18 mouse cellular contexts compared by ENCODE assay signal in genomic region chr6:88778047-88778688, GRCm38 (mm10). TPM values are rescaled to one million over a fixed set of nuclear protein-coding genes. Genes with fewer than 3 reads are reported as not detected.
A peak's percentile ranks its signal among the peaks of the same experiment; 100 is the strongest.
DNase-seq lines count a peak whose midpoint lies in the region; ATAC-seq and TF ChIP-seq lines count a peak whose summit lies in the region.
"Had no signal": no experiment of that assay in that cellular context is flagged by ENCODE, and none has a peak within 500 bp of the region (broad histone marks: within the 10 kb centered on the region; RNA-seq: fewer than 3 reads in every experiment).

No protein-coding gene starts in this region.

- no peak for TF ChIP-seq POLR2A in kidney, adult 2 months (IDR thresholded peaks at IDR 0.05; ENCODE audit: low read depth, low read length)

- peak; percentile 50 for DNase-seq in kidney, adult 11 months
- DNase-seq in kidney, adult 2 months, result no peak
- DNase-seq in liver, result no peak
- peak; percentile 82 for DNase-seq in Muller cell, postnatal 12 days (ENCODE audit: inconsistent ontology term)
- DNase-seq in embryonic facial prominence, embryonic 14.5 days (ENCODE audit: low spot score), result no peak
- no peak for DNase-seq in adrenal gland, postnatal 25 days
- DNase-seq: adrenal gland, postnatal 36 days; cerebellum, adult 18-20 months; cerebellum, postnatal 25 days; embryo, embryonic 11 days; gastrocnemius, postnatal 25 days; layer of hippocampus, postnatal 36 days; lung, adult 2 months; lung, postnatal 36 days; thymus, postnatal 14 days had no signal

- no peaks in the 10 kb centered on the region for H3K36me3 ChIP-seq in kidney, adult 2 months (ENCODE audit: control insufficient read depth, insufficient read depth, low read length)
- H3K36me3 ChIP-seq in liver, embryonic 15.5 days (replicated peaks), result peaks cover 27% of the 10 kb centered on the region
- H3K36me3 ChIP-seq in embryonic facial prominence, embryonic 14.5 days (ENCODE audit: control insufficient read depth, insufficient read depth, low read length), result no peaks in the 10 kb centered on the region
- H3K36me3 ChIP-seq: forebrain, embryonic 12.5 days; limb, embryonic 15.5 days had no signal

- no peaks in the 10 kb centered on the region for H3K27me3 ChIP-seq in kidney, adult 2 months (replicated peaks; ENCODE audit: control insufficient read depth, insufficient read depth, low read length)
- H3K27me3 ChIP-seq in liver, embryonic 15.5 days, result no peaks in the 10 kb centered on the region
- no peaks in the 10 kb centered on the region for H3K27me3 ChIP-seq in embryonic facial prominence, embryonic 14.5 days (replicated peaks; ENCODE audit: control insufficient read depth, insufficient read depth, low read length)
- H3K27me3 ChIP-seq: limb, embryonic 15.5 days had no signal

- H3K4me1 ChIP-seq in kidney, adult 2 months (ENCODE audit: control insufficient read depth, insufficient read depth, low read length), result 0 out of 2 replicates have a peak, but pooled peaks cover 3% of the 10 kb centered on the region
- H3K4me1 ChIP-seq in liver, embryonic 15.5 days (replicated peaks), result peaks cover 69% of the 10 kb centered on the region
- H3K4me1 ChIP-seq in embryonic facial prominence, embryonic 14.5 days (ENCODE audit: control insufficient read depth, insufficient read depth, low read length), result peaks cover 20% of the 10 kb centered on the region

- no peak overlapping the region for H3K4me2 ChIP-seq in liver, embryonic 15.5 days
- no peak overlapping the region for H3K4me2 ChIP-seq in embryonic facial prominence, embryonic 14.5 days (ENCODE audit: low read depth, low read length)
- H3K4me2 ChIP-seq: forebrain, embryonic 12.5 days; limb, embryonic 15.5 days had no signal

- 37% methylated on average over 8 of the region's 8 CpGs for WGBS in kidney, adult 2 months
- WGBS in liver, embryonic 15.5 days (ENCODE audit: insufficient replicate concordance), result 69% methylated on average over 8 of the region's 8 CpGs
- 36% methylated on average over 8 of the region's 8 CpGs for WGBS in embryonic facial prominence, embryonic 14.5 days

- H3K9ac ChIP-seq in liver, embryonic 15.5 days, result no peak overlapping the region
- H3K9ac ChIP-seq in embryonic facial prominence, embryonic 14.5 days (ENCODE audit: low read depth, low read length), result no peak overlapping the region
- H3K9ac ChIP-seq: forebrain, embryonic 12.5 days; limb, embryonic 15.5 days had no signal

- no peak for TF ChIP-seq CTCF in kidney, adult 2 months (conservative IDR thresholded peaks at IDR 0.05; ENCODE audit: insufficient read depth, insufficient read length, low read depth, low read length)

- no peak for ATAC-seq in liver, embryonic 15.5 days (ENCODE audit: insufficient read depth)
- 0 out of 2 replicates have a peak, but pooled peaks have one; percentile 5 for ATAC-seq in embryonic facial prominence, embryonic 14.5 days (ENCODE audit: low read depth)

- no peaks in the 10 kb centered on the region for H3K9me3 ChIP-seq in liver, embryonic 15.5 days (replicated peaks)
- no peaks in the 10 kb centered on the region for H3K9me3 ChIP-seq in embryonic facial prominence, embryonic 14.5 days (ENCODE audit: control insufficient read depth, low read length)
- H3K9me3 ChIP-seq: forebrain, embryonic 12.5 days; limb, embryonic 15.5 days had no signal

- no peak overlapping the region for H3K4me3 ChIP-seq in kidney, adult 2 months (ENCODE audit: insufficient read depth, low read depth, low read length)
- no peak overlapping the region for H3K4me3 ChIP-seq in liver, embryonic 15.5 days (replicated peaks)
- no peak overlapping the region for H3K4me3 ChIP-seq in embryonic facial prominence, embryonic 14.5 days (ENCODE audit: low read depth, low read length)
- H3K4me3 ChIP-seq: forebrain, embryonic 12.5 days; limb, embryonic 15.5 days had no signal

- no peak overlapping the region for H3K27ac ChIP-seq in kidney, adult 2 months (ENCODE audit: insufficient read depth, low read depth, low read length)
- H3K27ac ChIP-seq in liver, embryonic 15.5 days (replicated peaks), result peak overlapping the region; percentile 24; the same call in 1 of the 2 replicates
- no peak overlapping the region for H3K27ac ChIP-seq in embryonic facial prominence, embryonic 14.5 days (replicated peaks; ENCODE audit: low read depth, low read length)
- H3K27ac ChIP-seq: forebrain, embryonic 12.5 days; limb, embryonic 15.5 days had no signal

RNA-seq across cellular contexts. Expression of gene Mgll, which starts 54.0 kb away (rescaled TPM):
- polyA plus RNA-seq in kidney, adult 2 months (2012; rRNA removed), result 152 and 159 TPM in 2 replicates
- polyA plus RNA-seq in liver, embryonic 15.5 days (2015; fragmentation: Nextera tagmentation; extraction: Ambion mirVana), result 69.7 and 71.6 TPM in 2 replicates
- 29.1 and 30.4 TPM in 2 replicates for polyA plus RNA-seq in embryonic facial prominence, embryonic 14.5 days (2014; fragmentation: Nextera tagmentation; extraction: Ambion mirVana)
- total RNA-seq in adrenal gland, postnatal 25 days (2021), result 164 and 179 TPM in 2 replicates

Comparison
In these comparisons a context has a peak if more than half of its experiments do, and no peak if none do; other contexts are left out.
1. DNase-seq: peak in kidney, adult 11 months (single experiment) and Muller cell, postnatal 12 days (single experiment); none in kidney, adult 2 months (single experiment), liver (single experiment), embryonic facial prominence, embryonic 14.5 days (single experiment) and adrenal gland, postnatal 25 days (single experiment).